ENCODE assay signal across 22 mouse cellular contexts in genomic region chr7:46623979-46624378, GRCm38 (mm10). TPM values are rescaled to one million over a fixed set of nuclear protein-coding genes. Genes with fewer than 3 reads are reported as not detected.
"Had no signal": no experiment of that assay in that cellular context is flagged by ENCODE, and none has a peak within 500 bp of the region (broad histone marks: within the 10 kb centered on the region; RNA-seq: fewer than 3 reads in every experiment).

No protein-coding gene starts in this region.

- ATAC-seq: liver, embryonic 12.5 days had no signal

- DNase-seq: kidney, adult 11 months; kidney, adult 8-10 months; kidney, postnatal 10 days; kidney, postnatal 36 days; liver; lung, adult 18-20 months; lung, postnatal 10 days; lung, postnatal 36 days; right cerebral cortex, postnatal 25 days; spleen, adult 18-20 months; thymus, adult 18-20 months; thymus, postnatal 36 days had no signal

- H3K4me1 ChIP-seq: kidney, embryonic 15.5 days; limb, embryonic 13.5 days; liver, embryonic 12.5 days; liver, embryonic 15.5 days; lung, embryonic 15.5 days; stomach, embryonic 15.5 days had no signal

- H3K4me3 ChIP-seq: kidney, embryonic 15.5 days; limb, embryonic 13.5 days; liver, embryonic 12.5 days; liver, embryonic 15.5 days; lung, embryonic 15.5 days; megakaryocyte, embryonic 14.5 days; midbrain, embryonic 12.5 days; stomach, embryonic 15.5 days had no signal

- H3K9ac ChIP-seq: kidney, embryonic 15.5 days; limb, embryonic 13.5 days; liver, embryonic 12.5 days; liver, embryonic 15.5 days; lung, embryonic 15.5 days; midbrain, embryonic 12.5 days; stomach, embryonic 15.5 days had no signal

- H3K27ac ChIP-seq: kidney, embryonic 15.5 days; limb, embryonic 13.5 days; liver, embryonic 12.5 days; liver, embryonic 15.5 days; lung, embryonic 15.5 days; midbrain, embryonic 12.5 days; stomach, embryonic 15.5 days had no signal

- H3K27me3 ChIP-seq: kidney, embryonic 15.5 days; limb, embryonic 13.5 days; liver, embryonic 12.5 days; liver, embryonic 15.5 days; lung, embryonic 15.5 days; megakaryocyte, embryonic 14.5 days; midbrain, embryonic 12.5 days; stomach, embryonic 15.5 days had no signal

- H3K9me3 ChIP-seq: kidney, embryonic 15.5 days; limb, embryonic 13.5 days; liver, embryonic 12.5 days; liver, embryonic 15.5 days; lung, embryonic 15.5 days; megakaryocyte, embryonic 14.5 days; midbrain, embryonic 12.5 days; stomach, embryonic 15.5 days had no signal

- H3K4me2 ChIP-seq: kidney, embryonic 15.5 days; limb, embryonic 13.5 days; liver, embryonic 12.5 days; liver, embryonic 15.5 days; lung, embryonic 15.5 days; midbrain, embryonic 12.5 days; stomach, embryonic 15.5 days had no signal

- H3K36me3 ChIP-seq: liver, embryonic 15.5 days; lung, embryonic 15.5 days had no signal

RNA-seq across cellular contexts. Expression of gene Tph1, which starts 48.4 kb away (rescaled TPM):
- total RNA-seq: midbrain, postnatal 0 days had no signal
- polyA plus RNA-seq: liver, embryonic 12.5 days; liver, embryonic 15.5 days; testis, adult 2 months had no signal
